Mouse (Mus musculus) heart, adult 8-10 months (tissue): ENCODE measurements around the gene Lsp1. TPM values are rescaled to one million over a fixed set of nuclear protein-coding genes. Genes with fewer than 3 reads are reported as not detected.

Source experiments
- DNase-seq: peaks from one replicate; pipeline ENCODE4 v3.0.0; 2022; ENCODE audit warnings: low spot score
- total RNA-seq, 4 experiments: library from RNA; stranded (reverse); gene quantifications; 2 replicates each; pipeline ENCODE4 v1.2.4; 2022

The Lsp1 gene
- total RNA-seq, 4 experiments from 2014 or later, result 24.0 to 40.3 (median 31.7) TPM

GRCm38 (mm10) chr7:142538291-142538690 lies 77.7 kb downstream of the Lsp1 start:
- DNase-seq, result no peak

- DNase-seq, result no peak
Measured at GRCm38 (mm10) chr7:142538766-142539165, 78.2 kb downstream of the Lsp1 start.

GRCm38 (mm10) chr7:142539828-142540227 lies 79.2 kb downstream of the Lsp1 start:
- DNase-seq, result no peak

- no peak for DNase-seq
Measured at GRCm38 (mm10) chr7:142542771-142543303, 82.2 kb downstream of the Lsp1 start.

Other genes with a start within 250 kb of the Lsp1 start
- not detected for gene Gm7579, start 248.9 kb upstream of the Lsp1 start, total RNA-seq
- gene Krtap5-5, start 230.8 kb upstream of the Lsp1 start, total RNA-seq, result under 1 TPM in 1 of 4 experiments, not detected in 3; 0.22 TPM
- gene Gm40460, start 219.7 kb upstream of the Lsp1 start, total RNA-seq, result not detected
- gene Gm2431, start 202.5 kb upstream of the Lsp1 start, total RNA-seq, result not detected
- gene Gm4559, start 186.4 kb upstream of the Lsp1 start, total RNA-seq, result not detected
- gene Krtap5-1, start 163.7 kb upstream of the Lsp1 start, total RNA-seq, result not detected
- not detected for gene Krtap5-4, start 157.3 kb upstream of the Lsp1 start, total RNA-seq
- gene Ifitm10, start 87.1 kb upstream of the Lsp1 start, total RNA-seq, result 1 to 10 TPM; 2.4 to 4.7 (median 3.4) TPM
- gene Gm49369, start 78.1 kb upstream of the Lsp1 start, total RNA-seq, result 10 to 100 TPM in 1 of 4 experiments, 1 to 10 TPM in 2, under 1 TPM in 1; 0.63 to 14.1 (median 6.3) TPM
- gene Ctsd, start 72.8 kb upstream of the Lsp1 start, total RNA-seq, result 1,000 to 10,000 TPM; 1,038 to 1,126 (median 1,089) TPM
- gene Syt8, start 26.0 kb upstream of the Lsp1 start, total RNA-seq, result under 1 TPM in 1 of 4 experiments, not detected in 3; 0.25 TPM
- gene Tnni2, start 19.0 kb upstream of the Lsp1 start, total RNA-seq, result 1 to 10 TPM; 5.1 to 10.0 (median 7.8) TPM
- gene Tnnt3, start 38.0 kb downstream of the Lsp1 start, total RNA-seq, result 10 to 100 TPM in 1 of 4 experiments, 1 to 10 TPM in 3; 7.6 to 13.6 (median 9.6) TPM
- gene Mrpl23, start 71.9 kb downstream of the Lsp1 start, total RNA-seq, result 10 to 100 TPM in 2 of 4 experiments, 1 to 10 TPM in 1, under 1 TPM in 1; 0.90 to 35.4 (median 16.1) TPM
- 10 to 100 TPM; 53.1 to 76.2 (median 63.4) TPM for gene Igf2, start 206.0 kb downstream of the Lsp1 start, total RNA-seq
- under 1 TPM in 1 of 4 experiments, not detected in 3; 0.09 TPM for gene Gm49394, start 209.1 kb downstream of the Lsp1 start, total RNA-seq